Mouse (Mus musculus) v-Abl transformed pro-B cells (cell line): Measurements from ENCODE around the gene Fanci.

Source experiments
- in situ Hi-C, 2 experiments: fragments of 400-800 bp; cut with MboI; formaldehyde crosslinking; loops; one replicate each; pipeline ENCODE4 v1.15.1; 2025; ENCODE audit not compliant: unreplicated experiment in 2 of 2

Fanci gene

GRCm38 (mm10) chr7:79391883-79392649, at the start of gene Fanci:
Gene Fanci (plus strand): TSS chr7:79391929.
- in situ Hi-C loops, result loop anchor here in 1 of 2 experiments (10.0 kb wide), 1 partner anchor 73 kb away; the partner anchor contains the start of gene Polg

GRCm38 (mm10) chr7:79345902-79346301, 45.8 kb upstream of the Fanci start:
- in situ Hi-C loops, result loop anchor here in 1 of 2 experiments (5.0 kb wide), 2 partner anchors 99 to 204 kb away; no protein-coding TSS in a partner anchor

GRCm38 (mm10) chr7:79346555-79347075, 45.1 kb upstream of the Fanci start:
- in situ Hi-C loops, result loop anchor here in 1 of 2 experiments (5.0 kb wide), 2 partner anchors 99 to 204 kb away; no protein-coding TSS in a partner anchor

- in situ Hi-C loops, result loop anchor here in 1 of 2 experiments (5.0 kb wide), 2 partner anchors 100 to 205 kb away; no protein-coding TSS in a partner anchor
Measured at GRCm38 (mm10) chr7:79347108-79347813, 44.5 kb upstream of the Fanci start.

- in situ Hi-C loops, result loop anchor here in 1 of 2 experiments (5.0 kb wide), 2 partner anchors 102 to 207 kb away; no protein-coding TSS in a partner anchor
Measured at GRCm38 (mm10) chr7:79348816-79349215, 42.9 kb upstream of the Fanci start.

GRCm38 (mm10) chr7:79349738-79350386, 41.9 kb upstream of the Fanci start:
- in situ Hi-C loops, result loop anchor here (5.0 to 25.0 kb wide), 4 partner anchors 103 to 563 kb away; partner anchors contain the start of genes Mrpl46 (in 2 of the 2) and Mrps11 (in 2 of the 2)

GRCm38 (mm10) chr7:79358350-79359182, 33.2 kb upstream of the Fanci start:
- in situ Hi-C loops, result loop anchor here (25.0 kb wide), 1 partner anchor 571 kb away; the partner anchor contains the start of genes Mrpl46 (in 2 of the 2) and Mrps11 (in 2 of the 2)

- in situ Hi-C loops, result loop anchor here (25.0 kb wide), 1 partner anchor 572 kb away; the partner anchor contains the start of genes Mrpl46 (in 2 of the 2) and Mrps11 (in 2 of the 2)
Measured at GRCm38 (mm10) chr7:79359183-79359435, 32.6 kb upstream of the Fanci start.

GRCm38 (mm10) chr7:79360056-79360455, 31.7 kb upstream of the Fanci start:
- in situ Hi-C loops, result loop anchor here (25.0 kb wide), 1 partner anchor 573 kb away; the partner anchor contains the start of genes Mrpl46 (in 2 of the 2) and Mrps11 (in 2 of the 2)

GRCm38 (mm10) chr7:79362208-79362607, 29.5 kb upstream of the Fanci start:
- in situ Hi-C loops, result loop anchor here (25.0 kb wide), 1 partner anchor 575 kb away; the partner anchor contains the start of genes Mrpl46 (in 2 of the 2) and Mrps11 (in 2 of the 2)

- in situ Hi-C loops, result loop anchor here (25.0 kb wide), 1 partner anchor 576 kb away; the partner anchor contains the start of genes Mrpl46 (in 2 of the 2) and Mrps11 (in 2 of the 2)
Measured at GRCm38 (mm10) chr7:79362830-79363229, 28.9 kb upstream of the Fanci start.

GRCm38 (mm10) chr7:79363370-79364043, 28.2 kb upstream of the Fanci start:
- in situ Hi-C loops, result loop anchor here (25.0 kb wide), 1 partner anchor 576 kb away; the partner anchor contains the start of genes Mrpl46 (in 2 of the 2) and Mrps11 (in 2 of the 2)

- in situ Hi-C loops, result loop anchor here (25.0 kb wide), 1 partner anchor 581 kb away; the partner anchor contains the start of genes Mrpl46 (in 2 of the 2) and Mrps11 (in 2 of the 2)
Measured at GRCm38 (mm10) chr7:79368664-79369063, 23.1 kb upstream of the Fanci start.

GRCm38 (mm10) chr7:79369416-79369815, 22.3 kb upstream of the Fanci start:
- in situ Hi-C loops, result loop anchor here (25.0 kb wide), 1 partner anchor 582 kb away; the partner anchor contains the start of genes Mrpl46 (in 2 of the 2) and Mrps11 (in 2 of the 2)

GRCm38 (mm10) chr7:79371321-79371879, 20.3 kb upstream of the Fanci start:
- in situ Hi-C loops, result loop anchor here (5.0 to 25.0 kb wide), 4 partner anchors 101 to 584 kb away; partner anchors contain the start of genes Mrpl46 (in 2 of the 2), Mrps11 (in 2 of the 2) and Plin1 (in 1 of the 2)

GRCm38 (mm10) chr7:79374017-79374416, 17.7 kb upstream of the Fanci start:
- in situ Hi-C loops, result loop anchor here (5.0 to 25.0 kb wide), 4 partner anchors 98 to 587 kb away; partner anchors contain the start of genes Mrpl46 (in 2 of the 2), Mrps11 (in 2 of the 2) and Plin1 (in 1 of the 2)

GRCm38 (mm10) chr7:79375594-79375993, 16.1 kb upstream of the Fanci start:
- in situ Hi-C loops, result loop anchor here in 1 of 2 experiments (10.0 kb wide), 1 partner anchor 359 kb away; the partner anchor contains the start of gene Plin1
